Mouse (Mus musculus) mouse trophoblast stem cell (cell line): ENCODE measurements around the gene Chrm3.

ENCODE experiments used
- in situ Hi-C, 2 experiments: fragments of 300-500 bp; cut with MseI, MboI; formaldehyde crosslinking; loops; 2 replicates in 1 of 2; 3 replicates in 1 of 2; pipeline ENCODE4 v1.15.1; 2025

The Chrm3 gene

DNA sequence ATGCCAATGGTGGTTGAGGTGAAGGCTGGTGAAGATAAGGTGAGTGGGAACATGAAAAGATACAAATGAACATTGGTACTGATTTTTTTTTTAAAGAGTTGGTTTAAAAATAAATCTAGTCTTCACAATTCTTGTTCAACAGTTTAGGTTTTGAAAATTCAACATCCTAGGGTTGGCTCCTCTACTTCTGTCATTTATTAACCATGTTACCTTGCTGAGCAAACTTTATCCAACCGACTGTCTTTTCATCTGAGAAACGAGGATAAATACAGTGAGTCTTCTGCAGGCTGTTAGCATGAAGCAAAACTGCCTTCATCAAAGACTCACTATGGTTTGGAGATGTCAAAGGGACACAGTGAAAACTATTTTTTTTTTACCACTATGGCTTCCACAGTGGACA lies 123.0 kb downstream of the Chrm3 start:
- in situ Hi-C loops: no loop called here

DNA sequence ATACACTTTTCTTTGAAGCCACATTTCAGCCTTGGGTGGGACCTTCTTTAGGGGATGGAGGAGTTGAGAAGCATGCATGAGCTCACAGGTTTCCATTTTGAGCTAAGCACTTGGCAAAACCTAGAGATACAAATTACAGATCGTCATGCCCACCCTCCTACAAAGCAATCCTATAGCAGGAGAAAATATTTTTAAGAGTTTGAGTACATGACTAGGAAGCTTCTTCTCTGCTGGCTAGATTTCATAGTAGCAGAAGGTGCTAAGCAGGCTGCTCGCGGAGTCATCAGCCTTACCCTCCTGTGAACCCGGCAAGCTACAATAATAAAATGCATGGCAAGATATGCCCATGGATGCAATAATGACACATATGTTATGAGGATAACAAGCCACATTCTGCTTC lies 124.4 kb downstream of the Chrm3 start:
- in situ Hi-C loops: no loop called here

GRCm38 (mm10) chr13:10235391-10236169 lies 125.1 kb downstream of the Chrm3 start:
- in situ Hi-C loops: no loop called here

GRCm38 (mm10) chr13:10220403-10220802 lies 140.2 kb downstream of the Chrm3 start:
- in situ Hi-C loops: no loop called here

DNA sequence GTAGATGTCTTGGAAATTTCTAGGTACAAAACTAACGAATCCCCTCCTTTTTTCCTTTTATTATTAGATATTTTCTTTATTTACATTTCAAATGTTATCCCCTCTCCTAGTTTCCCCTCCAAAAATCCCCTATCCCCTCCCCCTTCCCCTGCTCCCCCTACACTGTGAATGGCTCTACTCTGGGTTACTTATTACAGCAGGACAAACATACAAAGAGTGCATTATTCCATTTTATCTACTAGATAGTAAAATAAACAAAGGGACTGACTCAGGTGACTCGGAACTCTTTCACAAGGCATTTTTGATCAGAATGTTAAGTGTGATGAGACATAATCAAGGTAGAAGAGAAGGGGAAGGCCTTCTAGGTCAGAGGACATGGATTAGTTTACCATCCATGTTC lies 148.5 kb downstream of the Chrm3 start:
- in situ Hi-C loops: no loop called here

DNA sequence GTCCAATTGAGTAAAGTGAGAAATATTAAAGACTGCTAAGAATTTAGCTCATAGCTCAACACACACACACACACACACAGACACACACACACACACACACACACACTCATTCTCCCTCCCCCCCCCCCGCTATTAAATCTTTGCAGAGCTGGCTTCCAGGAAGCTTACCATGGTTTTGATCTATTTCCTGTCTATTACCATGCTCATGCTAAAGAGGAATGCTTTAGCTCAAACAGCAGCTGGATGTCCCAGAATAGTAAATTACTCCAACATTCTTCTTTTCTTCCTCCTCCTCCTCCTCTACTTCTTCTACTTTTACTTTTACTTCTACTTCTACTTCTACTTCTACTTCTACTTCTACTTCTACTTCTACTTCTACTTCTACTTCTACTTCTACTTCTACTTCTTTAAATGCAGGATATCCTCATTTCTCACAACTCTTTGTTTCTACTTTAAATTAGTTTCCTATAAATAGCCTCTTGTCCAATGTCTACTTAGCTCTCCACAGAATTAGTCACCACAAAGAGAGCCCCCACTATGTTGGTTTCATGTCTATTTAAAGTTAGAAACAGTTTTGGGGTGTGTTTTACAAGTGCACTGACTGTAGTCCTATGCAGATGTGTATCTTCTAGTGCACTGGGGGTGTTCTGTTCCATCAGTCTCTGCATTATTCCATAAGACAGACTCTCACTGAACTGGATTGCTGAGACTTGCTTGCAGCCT lies 150.0 kb downstream of the Chrm3 start:
- in situ Hi-C loops: no loop called here

GRCm38 (mm10) chr13:10199206-10199956 lies 161.3 kb downstream of the Chrm3 start:
- in situ Hi-C loops: no loop called here

DNA sequence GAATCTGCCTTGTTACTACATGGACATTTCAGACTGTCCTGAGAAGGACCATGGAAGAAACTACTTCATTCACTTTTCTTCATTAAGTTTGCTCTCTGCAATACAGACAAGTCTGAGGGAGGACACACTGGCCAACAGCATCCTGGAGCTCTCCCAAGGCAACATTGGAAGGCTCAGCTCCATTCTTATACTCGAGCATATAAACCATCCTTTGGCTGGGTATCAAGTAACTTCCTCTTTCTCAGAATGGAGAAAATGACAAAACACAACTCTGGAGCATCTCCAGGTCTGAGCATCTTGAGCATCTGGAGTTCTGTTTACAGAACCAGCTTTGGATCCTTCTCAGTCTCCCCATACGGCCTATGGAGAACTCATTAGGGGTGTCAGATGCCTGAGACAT lies 170.8 kb downstream of the Chrm3 start:
- in situ Hi-C loops: no loop called here

- in situ Hi-C loops: no loop called here
Measured at GRCm38 (mm10) chr13:10187926-10188325, 172.7 kb downstream of the Chrm3 start.

DNA sequence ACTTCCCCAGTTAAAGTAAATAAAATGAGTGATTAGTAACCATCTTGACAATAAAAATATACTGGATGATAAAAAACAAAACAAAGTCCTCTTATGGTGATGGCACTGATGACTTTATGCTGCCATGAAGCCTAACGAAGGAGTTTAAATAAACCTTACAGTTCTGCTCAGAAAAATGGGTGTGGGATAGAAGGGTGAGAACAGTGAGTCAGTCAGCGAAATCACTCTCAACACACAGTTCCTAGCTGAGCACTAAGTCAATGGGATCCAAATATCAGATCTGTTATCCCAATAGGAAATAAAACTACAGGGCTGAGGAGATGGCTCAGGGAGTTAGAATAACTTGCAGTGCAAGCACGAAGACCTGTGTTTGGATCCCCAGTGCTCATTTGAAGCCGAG lies 176.8 kb downstream of the Chrm3 start:
- in situ Hi-C loops: no loop called here

- in situ Hi-C loops: no loop called here
Measured at GRCm38 (mm10) chr13:10182756-10183155, 177.9 kb downstream of the Chrm3 start.

DNA sequence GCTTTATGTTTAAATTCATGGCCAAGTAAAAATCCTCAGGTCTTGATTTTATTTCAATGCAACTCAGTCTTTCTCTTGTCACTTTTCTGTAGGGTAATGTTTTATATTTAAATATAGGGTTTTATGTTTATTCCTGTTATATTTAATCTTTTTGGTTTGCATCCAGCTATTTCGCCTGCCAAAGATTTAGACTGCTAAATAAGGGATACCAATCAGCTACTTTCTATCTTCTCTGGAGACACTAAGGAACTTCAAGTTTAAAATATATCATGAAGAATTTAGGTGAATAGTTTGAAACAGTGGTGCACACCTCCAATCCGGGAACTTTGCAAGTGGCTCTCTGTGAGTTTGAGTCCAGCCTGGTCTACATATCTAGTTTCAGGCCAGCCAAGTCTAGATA lies 190.1 kb downstream of the Chrm3 start:
- in situ Hi-C loops: no loop called here

DNA sequence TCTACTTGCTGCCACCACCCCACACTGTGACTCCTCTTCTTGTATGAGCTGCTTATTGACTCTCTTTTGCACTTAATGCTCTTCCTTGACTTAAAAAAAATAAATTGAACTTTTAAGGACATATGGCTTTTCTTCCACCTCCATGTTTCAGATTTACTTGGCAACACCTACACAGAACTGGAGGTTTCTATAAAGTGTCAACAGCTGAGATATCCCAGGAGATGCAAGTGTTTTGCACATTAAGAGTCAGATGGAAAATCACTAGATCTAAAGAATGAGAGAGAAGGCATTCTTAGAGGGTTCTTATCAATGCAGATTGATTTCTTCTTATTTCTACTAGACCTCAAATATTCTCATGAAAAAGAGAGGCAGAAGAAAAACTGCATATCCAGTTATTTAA lies 197.3 kb downstream of the Chrm3 start:
- in situ Hi-C loops: no loop called here

GRCm38 (mm10) chr13:10157496-10157895 lies 203.2 kb downstream of the Chrm3 start:
- in situ Hi-C loops: no loop called here

GRCm38 (mm10) chr13:10140573-10140972 lies 220.1 kb downstream of the Chrm3 start:
- in situ Hi-C loops: no loop called here

GRCm38 (mm10) chr13:10138878-10139277 lies 221.8 kb downstream of the Chrm3 start:
- in situ Hi-C loops: no loop called here

DNA sequence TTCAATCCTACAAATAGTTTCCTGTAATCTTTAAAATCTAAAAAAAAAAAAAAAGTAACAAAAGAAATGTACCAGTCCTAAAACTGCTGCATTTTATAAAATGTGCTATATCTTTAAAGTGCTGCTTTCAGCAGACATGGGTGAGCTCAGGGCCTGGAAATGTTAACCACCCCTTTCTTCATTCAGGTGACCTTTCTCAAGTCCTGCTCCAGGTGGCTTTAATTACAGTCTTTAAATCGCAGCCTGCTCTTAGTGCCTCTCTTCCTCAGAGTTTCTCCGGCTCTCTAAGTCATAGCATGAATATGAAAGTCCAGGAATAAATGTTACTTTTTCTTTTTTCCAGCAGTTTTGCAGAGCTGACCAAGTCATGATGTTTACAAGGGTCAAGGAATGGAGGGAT lies 229.6 kb downstream of the Chrm3 start:
- in situ Hi-C loops: no loop called here

DNA sequence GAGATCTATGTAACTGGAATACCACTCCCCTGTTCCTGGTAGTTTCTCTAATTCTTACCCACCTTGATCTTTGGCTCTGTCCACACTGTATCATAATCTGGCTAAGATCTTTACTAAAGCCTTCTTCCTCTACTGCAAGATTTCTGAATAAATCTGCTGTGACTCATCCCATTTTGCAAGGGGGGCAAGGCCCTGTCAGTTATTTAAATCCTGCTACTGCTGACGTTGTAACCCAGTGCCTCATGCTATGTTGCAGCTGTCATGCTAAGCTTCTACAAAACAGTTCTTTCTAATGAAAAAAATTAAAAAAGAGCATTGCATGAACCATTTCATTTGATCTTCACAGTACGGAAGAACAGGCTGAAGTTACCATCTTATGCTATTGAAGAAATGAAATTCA lies 248.4 kb downstream of the Chrm3 start:
- in situ Hi-C loops: no loop called here

- in situ Hi-C loops: no loop called here
Measured at GRCm38 (mm10) chr13:10109542-10109941, 251.1 kb downstream of the Chrm3 start.

DNA sequence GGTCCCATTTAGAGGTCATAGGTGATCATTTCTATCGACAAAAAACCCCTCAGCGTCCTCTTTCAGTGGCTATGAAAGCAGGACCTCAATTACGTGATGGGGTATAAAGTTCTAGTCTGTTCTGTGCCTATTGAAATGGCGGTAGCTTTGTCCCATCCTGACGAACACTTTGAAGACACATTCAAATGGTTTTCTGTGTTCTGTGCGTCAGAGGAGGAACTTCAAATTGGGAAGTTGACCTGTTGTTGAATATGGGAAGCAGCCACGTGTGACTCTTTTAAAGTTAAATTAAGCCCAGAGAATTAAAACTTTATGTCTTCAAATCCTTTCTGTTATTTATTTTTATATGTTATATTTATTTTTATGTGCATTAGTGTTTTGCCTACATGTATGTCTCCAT lies 253.3 kb downstream of the Chrm3 start:
- in situ Hi-C loops: no loop called here

DNA sequence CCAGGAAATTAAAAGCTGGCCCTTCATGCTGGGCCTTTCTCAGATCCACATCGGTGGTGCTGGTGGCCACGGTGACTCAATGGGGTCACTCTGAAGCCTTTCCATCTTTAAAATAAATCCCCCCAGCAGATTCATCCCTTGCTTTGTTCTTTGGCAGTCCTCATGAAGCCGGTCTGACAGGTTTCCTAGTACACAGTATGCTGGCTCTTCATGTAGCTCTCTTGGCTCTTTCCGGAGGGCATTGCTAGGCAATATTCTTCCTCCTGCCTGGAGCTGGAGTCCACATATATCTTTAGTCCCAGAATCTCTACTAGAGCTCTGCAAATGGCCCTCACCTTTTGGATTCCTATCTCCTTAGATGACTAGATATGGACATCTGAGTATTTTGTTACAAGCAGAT lies 269.9 kb downstream of the Chrm3 start:
- in situ Hi-C loops: no loop called here

DNA sequence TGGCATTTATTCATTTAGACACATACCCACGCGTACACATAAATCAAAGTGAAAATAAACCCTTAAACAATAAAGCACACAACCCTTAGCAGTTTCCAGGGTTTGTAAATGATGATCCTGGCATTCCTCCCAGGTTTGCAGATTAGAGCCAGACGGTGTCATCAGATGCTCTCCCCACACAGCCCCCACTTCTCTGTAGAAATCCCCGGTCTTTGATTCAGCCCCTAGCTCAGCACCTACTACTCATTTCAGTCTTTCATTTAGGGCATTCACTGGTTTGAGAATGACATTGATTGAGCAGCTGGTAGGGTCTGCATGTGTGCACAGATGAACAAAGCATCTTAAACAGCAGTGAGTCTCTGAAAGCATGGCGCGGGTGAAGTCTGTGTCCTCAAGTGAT lies 274.3 kb downstream of the Chrm3 start:
- in situ Hi-C loops: no loop called here
